Mouse (Mus musculus) adrenal gland, postnatal 10 days (tissue): Measurements from ENCODE around the gene Cacna1c. TPM values are rescaled to one million over a fixed set of nuclear protein-coding genes. Genes with fewer than 3 reads are reported as not detected.
A peak's percentile ranks its signal among the peaks of the same experiment; 100 is the strongest.

Experiments used
- DNase-seq: peaks from one replicate; pipeline ENCODE4 v3.0.0; 2021; ENCODE audit warnings: mixed read lengths
- total RNA-seq, 2 experiments: library from RNA; stranded (reverse); gene quantifications; 2 replicates each; pipeline ENCODE4 v1.2.3; 2021

Cacna1c gene
- total RNA-seq, 2 experiments from 2014 or later: 39.2 to 58.2 TPM

DNA sequence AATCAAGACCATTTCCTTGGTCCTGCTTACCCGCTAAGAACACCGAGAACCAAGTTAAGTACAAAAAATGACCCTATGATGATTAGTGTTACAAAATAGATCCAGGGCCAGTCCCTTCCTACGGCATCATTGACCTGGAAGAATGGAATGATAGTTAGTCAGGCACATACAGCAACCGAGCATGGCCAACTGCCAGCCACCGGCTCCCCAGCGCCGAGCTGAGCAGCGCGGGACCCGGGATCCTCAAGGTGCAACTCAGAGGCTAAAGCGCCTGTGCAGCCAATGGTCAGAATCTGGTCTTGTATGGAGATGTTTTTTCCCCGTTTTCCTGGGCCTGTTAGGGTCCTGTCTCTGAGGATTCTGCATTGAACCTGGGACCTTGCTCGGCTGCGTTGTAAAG lies 454.4 kb downstream of the Cacna1c start:
- DNase-seq: no peak

DNA sequence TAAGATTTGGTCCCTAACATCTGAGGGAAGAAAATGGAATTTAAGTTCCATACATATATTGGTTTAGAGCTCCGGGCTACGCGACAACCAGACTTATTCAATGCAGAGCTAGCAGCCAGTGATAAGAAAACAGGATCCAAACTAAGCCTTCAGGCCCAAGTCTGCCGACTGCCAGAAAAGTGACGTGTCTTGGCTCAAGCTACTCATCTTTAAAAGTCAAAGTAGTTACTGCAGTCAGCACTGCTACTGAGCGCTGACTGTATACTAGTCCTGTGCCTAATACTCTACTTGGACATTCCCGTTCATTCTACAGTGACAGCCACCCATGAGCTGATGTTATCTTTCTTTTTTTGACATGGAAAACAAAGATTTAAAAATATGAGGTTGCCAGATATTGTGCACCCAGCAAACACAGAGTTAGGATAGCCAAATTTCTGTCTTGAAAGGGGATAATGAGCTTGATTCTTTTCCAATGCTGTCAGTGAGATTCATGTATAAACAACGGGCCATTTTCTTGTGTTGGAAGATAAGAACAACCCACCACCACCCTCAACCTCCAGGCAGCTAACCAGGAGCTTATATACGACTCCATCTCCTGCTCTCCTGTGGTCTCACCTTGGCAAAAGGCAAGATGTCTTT lies 456.1 kb downstream of the Cacna1c start:
- peak; percentile 61 for DNase-seq

DNA sequence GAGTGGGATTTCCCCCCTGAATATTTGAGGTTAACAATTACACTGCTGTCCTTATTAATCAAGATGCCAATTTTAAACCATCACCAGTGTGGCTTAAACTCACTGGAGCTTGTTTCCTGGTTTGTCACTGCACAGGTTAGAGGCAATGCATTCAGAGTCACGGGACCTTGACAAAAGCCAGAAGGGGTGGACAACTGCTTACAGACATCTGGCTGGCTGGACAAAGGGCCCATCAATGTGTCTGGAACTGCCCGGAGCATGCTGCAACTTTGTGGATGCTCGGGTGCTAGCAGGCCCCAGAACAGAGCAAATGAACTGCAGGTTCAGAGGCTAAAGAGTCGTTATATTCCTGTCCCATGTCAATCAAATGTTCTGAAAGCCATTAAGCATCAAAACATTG lies 456.9 kb downstream of the Cacna1c start:
- DNase-seq: no peak

DNA sequence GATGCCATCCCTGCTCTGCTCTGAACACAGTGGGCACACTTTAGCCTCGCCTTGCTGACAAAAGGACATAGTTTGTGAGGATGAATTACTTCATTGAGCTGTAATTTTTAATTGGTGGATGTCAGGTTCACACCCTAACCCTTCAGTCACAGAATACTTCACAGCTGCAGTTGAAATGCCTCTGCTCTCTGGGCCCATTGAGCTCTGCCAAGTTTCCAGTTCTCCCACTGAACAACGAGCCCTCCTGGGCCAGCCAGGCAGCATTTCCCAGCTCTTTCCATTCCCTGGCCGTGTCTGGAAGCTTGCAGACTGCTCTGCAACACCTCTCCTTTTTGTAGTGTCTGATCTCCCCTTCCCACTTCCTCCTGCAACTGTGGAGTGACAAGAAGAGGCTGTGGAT lies 457.6 kb downstream of the Cacna1c start:
- peak; percentile 25 for DNase-seq

DNA sequence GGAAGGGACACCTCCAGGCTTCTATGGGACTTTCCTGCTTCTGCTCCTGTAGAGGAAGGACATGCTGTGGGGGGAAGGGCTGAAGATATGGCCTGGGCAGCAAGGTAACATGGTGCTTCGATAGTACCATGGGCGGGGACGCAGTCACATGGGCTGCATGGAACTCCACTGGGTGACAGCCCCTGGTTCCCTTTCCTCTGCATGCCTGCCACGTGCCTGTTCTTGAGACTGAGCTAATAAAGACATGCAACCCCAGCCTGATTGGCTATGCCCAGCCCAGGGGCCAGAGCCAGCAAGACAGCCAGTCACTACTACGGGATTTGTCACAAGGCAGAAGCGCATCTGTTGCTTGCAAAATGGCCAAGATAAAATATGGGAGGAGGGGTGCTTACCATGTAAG lies 459.1 kb downstream of the Cacna1c start:
- no peak for DNase-seq

DNA sequence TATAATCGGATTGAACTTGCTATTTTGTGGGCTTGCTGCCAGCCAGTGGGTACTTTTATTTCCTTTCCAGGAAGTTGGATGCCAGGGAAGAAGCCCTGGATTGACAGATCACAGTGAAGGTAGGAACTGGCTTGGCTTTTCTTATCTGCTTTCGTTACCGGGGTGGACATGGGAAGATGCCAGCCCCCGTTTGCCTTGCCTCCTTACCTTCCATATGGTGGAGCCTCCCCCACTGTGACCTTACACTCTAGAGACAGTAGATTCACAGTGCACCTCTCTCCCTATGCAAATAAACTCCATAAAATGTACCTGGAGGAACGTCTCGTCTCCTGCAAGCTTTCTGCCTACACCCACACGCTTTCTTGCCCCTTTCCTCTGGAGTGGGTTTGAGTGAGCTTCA lies 459.7 kb downstream of the Cacna1c start:
- DNase-seq: no peak

DNA sequence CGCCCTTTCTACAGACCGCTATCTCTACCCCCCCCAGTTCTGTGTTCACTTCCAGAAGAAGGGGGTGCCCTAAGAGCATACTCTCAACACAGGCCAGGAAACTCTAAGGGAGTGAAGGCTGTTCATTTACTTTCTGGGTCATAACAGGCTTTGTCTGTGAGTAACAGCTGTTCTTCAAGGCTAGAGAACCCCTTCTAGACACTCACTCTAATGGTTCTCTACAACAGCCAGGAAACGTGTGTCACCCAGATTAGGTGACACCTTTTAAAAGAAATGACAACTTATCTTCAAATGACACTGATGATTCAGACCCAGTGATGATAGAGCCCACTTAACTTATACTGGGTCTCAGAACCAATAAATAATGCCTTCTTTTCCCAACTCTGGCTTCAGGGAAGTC lies 461.1 kb downstream of the Cacna1c start:
- no peak for DNase-seq

DNA sequence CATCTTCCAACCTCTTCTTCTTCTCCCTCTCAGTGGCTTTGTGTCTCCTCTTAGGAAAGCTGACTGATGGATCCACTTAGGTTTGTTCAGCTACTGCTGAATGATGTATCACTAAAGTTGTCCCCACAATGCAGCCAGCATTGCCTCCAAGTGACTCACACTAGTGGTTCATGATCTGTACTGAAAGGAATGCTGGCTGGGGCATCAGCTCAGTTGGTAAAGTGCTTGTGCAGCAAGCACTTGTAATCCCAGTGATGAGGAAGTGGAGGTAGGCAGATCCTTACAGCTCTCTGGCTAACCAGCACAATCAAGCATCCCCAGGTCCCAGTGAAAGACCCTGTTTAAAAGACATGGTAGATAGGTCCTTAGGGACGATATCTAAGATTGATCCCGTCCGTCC lies 464.3 kb downstream of the Cacna1c start:
- no peak for DNase-seq

DNA sequence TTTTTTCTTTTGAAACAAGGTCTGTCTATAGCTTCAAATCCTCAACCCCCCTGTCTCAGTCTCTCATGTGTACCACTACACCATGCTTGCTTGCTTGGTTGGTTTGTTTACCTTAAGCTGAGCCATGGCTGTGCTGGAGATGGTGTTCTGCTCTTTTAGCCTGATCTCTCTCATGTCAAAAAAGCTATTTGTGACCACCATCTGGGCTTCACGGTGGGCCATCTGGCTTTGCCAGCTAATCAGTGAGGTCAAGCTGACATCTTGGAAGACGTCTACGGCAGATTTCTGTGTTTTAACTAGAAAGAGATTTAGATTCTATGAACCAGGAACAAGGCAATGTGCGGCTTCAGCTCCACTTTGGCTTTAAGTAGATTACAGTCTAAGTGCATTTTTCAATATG lies 471.3 kb downstream of the Cacna1c start:
- no peak for DNase-seq

DNA sequence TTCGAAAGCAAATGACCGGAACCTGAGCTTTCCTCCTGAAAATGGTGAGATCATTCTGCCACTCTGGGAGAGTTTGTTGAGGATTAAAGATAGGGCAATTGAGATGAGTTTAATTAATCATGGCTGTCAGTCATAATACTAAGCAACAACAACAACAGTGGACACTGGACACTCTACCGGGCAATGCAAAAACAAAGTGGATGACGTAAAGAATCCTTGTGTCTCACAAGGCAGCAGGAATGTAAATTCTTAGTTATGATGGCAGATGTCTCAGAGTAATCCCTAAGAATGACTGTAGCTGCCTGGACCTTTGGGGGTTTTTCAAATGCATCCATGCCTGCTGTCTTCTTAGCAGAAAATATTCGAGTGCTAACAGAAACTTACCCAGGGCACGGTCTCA lies 471.8 kb downstream of the Cacna1c start:
- no peak for DNase-seq

DNA sequence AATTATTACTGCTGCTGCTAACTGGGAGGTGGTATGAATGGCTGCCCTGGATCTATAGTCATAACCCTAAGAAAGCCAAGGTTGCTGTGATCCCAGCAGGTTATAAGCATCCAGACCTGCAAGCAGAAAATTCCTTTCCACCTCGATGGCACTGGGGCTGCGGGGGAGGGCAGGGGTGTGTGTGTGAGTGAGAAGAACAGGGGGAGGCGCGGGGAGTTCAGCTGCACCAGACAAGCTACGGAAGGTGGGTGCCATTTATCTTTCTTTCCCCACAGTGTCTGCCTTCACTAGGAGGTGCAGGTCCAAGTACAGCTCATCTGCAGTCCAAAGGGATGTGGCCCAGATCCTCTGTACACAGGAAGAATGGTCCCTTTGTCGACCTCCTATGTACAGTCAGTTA lies 473.9 kb downstream of the Cacna1c start:
- no peak for DNase-seq

DNA sequence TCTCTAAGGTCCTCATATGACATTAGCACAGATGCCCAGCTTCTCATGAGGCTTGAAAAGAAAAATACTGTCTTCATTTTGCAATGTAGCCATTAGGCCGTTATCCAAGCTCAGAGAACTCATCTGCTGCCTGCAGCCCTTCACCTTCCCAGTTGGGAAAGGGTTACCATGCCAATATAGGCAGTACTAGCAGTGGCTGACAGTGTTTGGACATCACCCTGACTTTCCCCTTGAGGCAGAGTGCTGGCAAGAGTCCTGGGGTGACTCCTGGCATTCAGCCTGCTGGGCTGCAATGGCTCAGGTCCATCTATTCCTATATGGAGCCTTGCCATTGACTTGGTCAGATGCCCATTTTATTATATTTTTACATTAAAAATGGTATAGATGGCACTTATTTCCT lies 476.7 kb downstream of the Cacna1c start:
- peak; percentile 64 for DNase-seq

DNA sequence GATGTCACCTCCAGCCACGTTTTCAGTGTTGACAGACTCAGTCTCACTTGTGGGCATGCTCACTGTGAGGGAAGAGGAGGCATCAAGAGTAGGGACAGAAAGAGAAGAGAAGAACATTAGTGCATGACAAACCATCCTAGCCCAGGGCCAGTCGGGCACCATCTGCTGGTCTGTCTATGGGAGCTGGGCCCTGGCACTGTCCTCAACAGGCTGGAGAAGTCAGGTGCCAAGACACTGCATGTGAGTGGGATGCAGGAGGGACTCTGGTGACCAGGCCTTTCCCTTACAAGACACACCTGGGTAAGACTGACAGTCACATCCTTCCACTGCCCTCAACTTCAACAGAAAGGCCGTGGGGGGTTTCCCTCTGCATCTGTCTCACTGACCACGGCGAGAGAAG lies 482.9 kb downstream of the Cacna1c start:
- DNase-seq: no peak

DNA sequence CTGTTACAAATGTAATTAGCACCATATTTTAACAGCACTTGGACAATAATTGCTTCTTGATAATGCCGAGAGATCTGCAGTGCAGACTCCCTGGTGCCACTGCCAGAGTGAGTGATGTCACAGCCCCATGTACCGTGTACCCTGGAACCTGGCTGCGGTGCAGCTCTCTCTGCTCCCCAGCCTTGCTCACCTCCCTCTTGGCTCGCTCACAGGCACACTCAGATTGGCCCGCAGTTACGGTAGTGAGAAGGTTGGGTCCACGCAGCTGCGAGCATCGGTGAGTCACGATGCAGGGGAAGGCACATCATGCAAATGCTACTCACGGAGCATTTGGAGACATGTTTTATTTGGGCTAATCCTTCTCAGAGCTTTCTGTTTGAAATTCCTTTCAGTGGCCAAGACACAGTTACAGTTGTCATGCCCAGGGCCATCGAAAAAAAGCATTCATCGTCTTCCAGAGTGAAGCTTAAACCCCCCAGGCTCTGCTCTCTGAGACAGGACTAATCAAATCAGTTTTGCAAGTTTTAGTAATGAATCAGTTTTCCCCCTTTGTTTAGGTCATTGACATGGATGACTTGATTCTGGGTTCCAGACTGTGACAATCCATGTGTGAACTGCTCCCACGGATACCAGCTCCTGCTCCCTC lies 484.4 kb downstream of the Cacna1c start:
- DNase-seq: no peak

DNA sequence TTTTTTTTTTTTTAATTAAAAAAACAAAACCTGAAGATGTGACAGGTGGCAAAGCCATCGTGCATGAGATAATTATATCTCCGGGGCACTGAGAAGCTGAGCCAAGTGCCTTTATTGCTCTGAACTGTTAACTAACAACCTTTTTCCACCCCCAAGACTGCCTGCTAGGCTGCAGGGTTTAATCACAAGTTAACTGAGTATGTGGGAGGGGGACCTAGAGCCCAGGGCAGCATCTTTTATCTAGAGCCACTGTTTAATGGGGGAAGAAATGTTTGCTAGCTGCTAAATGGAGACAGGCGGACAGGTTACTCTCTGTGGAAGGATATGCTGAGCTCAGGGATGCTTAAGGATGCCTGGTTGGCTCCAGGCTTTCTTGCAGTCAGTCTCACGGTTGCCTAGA lies 489.2 kb downstream of the Cacna1c start:
- DNase-seq: no peak

DNA sequence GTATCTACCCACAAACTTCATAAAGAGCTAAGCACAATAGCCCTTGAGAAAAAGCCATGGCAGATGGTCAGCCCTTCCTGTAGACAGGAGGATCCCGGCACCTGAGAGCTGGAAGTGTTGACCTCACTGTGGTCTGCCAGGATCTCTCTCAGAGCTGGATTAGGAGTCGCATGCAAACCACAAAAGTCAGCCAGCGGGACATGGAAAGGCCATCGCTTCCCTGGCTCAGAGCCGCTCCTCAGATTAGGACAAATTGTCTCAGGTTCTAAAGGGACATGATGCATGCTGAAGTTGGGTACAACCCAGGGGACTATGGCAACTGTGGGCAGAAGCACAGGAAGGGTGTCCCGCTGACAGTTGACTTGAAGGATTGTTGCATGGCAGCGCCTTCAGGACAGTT lies 490.4 kb downstream of the Cacna1c start:
- DNase-seq: no peak

DNA sequence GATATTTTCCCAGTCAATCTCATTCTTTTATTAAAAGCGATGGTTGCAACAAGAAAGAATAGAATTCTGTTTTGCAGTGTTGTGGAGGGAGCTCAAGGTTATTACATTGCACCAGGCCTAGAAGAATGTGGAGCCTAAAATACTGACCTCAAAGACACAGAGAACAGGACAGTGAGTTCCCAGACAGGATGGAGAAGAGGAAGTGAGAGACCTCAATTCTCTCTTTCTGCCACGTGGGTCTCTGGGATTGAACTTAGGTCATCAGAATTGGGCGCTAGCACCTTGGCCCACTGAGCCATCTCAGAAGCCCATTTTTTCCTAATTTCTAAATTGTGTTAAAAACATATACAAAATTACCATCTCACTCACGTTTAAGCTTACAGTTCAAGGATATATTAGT lies 501.6 kb downstream of the Cacna1c start:
- DNase-seq: no peak

DNA sequence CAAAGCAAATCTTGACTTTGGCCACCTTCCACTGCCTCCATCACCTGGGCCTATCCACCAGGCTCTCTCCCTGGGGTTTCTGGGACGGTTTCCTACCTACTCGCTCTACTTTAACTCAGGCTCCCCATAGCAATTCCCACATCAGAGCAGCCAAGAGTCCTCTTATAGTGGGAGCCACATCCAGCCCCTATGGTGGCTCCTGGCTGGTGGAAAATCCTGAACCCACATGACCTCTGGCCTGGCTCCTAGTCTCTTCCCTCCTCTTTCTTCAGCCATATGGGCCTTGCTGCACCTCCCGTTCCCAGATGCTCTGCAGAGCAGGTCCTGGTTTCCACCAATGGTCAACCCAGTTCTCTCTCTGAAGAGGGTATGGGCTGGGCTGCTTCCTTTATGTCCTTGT lies 506.8 kb downstream of the Cacna1c start:
- no peak for DNase-seq

DNA sequence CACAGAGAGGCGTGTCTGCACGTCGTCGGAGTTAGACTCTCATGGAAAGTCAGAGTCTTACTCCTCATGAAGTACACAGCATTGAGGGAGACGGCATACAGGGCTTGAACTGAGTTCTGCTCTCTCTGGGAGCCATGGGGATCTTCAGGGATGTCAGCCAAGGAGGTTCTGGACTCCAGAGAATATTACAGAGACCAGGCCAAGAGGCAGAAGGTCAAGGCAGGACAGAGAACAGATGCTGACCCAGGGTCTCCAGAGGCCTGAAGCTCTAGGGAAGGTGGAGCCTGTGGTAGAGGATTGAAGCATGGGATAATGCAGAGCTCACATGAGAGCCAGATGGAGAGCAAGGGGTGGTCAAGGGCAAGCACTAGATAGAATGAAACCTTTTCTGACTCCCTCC lies 507.4 kb downstream of the Cacna1c start:
- peak; percentile 51 for DNase-seq

DNA sequence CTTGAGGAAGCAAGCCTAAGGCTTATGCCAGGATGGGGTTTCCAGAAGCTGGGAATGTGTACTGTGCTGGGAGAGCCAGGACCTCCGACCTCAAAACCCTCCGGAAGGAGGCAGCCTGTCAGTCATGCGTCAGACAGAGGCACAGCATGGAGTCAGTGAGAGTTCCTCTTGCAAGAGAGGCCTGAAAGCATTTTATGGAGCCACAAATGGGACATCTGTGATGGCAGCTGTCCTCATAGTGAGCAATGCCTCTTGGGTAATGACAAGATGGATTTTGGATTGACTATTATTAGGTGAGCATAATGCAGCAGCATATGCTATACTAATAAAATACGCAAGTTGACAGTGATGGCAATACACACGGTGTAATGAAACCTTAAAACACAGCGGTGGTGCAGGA lies 515.4 kb downstream of the Cacna1c start:
- no peak for DNase-seq

DNA sequence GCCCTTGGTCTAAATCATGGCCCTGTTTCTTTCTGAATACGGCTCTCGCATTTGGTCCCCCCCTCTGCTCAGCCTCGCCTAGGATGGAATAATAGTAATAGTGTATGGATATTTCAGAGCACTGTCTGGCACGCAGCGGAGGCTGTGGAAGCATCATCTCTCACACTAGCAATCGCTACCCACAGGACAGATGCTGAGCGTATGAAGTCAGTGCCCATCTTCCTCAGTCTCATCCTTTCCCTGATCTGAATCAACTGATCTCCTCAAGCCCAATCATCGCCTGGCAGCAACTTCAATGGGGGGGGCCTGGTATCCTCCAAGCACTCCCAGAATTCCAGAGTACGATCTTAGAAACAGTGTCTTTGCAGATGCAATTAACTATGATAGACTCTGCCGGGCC lies 518.2 kb downstream of the Cacna1c start:
- no peak for DNase-seq

DNA sequence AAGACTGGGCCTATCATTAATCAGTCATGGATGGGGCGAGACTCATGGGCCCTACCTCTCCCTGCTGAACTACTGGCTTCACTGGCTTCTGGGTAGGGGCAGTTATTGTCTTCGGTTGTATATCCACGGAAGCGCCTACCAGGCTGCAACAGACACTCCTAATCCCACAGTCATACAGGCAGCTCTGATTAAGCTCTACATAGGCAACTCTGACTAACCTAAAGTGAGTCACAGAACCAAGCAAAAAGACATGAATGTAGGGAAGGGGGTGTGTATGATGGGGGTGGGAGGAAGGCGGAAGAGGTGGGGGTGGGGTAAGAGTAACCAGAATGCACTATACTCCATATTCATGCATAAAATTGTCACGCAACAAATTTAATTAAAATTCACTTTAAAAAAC lies 518.9 kb downstream of the Cacna1c start:
- DNase-seq: no peak

DNA sequence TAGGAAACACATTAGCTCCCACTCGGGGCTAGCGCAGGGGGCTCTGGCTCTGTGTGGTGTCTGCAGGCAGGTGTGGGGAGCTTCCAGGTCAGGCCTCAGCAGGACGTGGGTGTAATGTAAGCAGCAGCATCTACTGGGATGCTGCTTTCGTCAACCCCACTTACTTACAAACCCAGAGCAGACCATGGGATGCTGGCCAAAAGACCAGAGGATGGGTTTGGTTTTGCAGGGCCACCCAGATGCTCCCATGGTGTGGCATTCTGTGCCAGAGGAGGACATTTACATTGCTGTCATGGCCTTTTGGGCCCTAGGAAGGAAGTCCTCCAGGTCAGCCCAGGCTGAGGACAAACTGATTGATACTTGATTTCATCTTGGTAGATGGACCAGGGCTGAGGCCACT lies 521.4 kb downstream of the Cacna1c start:
- no peak for DNase-seq

DNA sequence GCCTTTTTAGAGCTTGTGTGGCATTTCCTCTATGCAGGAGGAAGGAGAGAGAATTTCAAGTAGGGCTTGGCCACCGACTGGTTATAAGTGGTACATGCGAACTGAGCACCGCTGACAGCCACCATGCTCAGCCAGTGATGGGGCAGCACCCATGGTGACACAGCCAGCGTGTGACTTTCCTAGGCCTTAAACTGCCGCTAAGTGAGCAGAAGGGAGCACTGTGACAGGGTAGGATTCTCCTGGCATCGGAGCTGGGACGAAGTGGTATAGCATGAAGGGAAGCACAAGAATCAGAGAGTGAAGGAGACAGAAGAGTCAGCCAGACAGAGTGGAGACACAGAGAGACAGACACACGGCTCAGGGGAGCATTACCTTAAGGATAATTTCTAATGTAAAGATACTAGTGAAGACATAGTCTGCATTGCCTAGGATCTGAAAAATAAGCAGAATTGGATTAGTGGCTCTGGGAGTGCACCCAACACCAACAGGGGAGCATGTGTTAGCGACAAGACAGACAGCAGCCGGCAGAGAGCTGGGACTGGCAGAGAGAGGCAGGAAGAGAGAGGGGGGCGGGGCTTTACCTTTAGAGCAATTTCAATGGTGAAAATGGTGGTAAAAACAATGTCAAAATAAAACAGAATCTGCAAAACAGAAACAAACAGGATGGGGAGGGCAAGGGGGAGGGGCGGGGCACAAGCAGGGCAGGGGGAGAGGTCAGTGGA lies 522.1 kb downstream of the Cacna1c start:
- DNase-seq: no peak
